Mouse (Mus musculus) heart, adult 2 months (tissue): Measurements from ENCODE around the gene Supt6.

Source experiments
- CTCF ChIP-seq: fragments of 200-600 bp; IDR thresholded peaks from 2 replicates; pipeline ENCODE4 v1.8.1; 2022; ENCODE audit warnings: antibody characterized with exemption, mild to moderate bottlenecking, moderate library complexity
- POLR2A ChIP-seq: fragments of 200-500 bp; IDR thresholded peaks from 2 replicates; pipeline ENCODE4 v1.6.1; 2011; ENCODE audit warnings: mild to moderate bottlenecking, low read depth, low read length, control low read depth; ENCODE audit not compliant: insufficient read depth

DNA sequence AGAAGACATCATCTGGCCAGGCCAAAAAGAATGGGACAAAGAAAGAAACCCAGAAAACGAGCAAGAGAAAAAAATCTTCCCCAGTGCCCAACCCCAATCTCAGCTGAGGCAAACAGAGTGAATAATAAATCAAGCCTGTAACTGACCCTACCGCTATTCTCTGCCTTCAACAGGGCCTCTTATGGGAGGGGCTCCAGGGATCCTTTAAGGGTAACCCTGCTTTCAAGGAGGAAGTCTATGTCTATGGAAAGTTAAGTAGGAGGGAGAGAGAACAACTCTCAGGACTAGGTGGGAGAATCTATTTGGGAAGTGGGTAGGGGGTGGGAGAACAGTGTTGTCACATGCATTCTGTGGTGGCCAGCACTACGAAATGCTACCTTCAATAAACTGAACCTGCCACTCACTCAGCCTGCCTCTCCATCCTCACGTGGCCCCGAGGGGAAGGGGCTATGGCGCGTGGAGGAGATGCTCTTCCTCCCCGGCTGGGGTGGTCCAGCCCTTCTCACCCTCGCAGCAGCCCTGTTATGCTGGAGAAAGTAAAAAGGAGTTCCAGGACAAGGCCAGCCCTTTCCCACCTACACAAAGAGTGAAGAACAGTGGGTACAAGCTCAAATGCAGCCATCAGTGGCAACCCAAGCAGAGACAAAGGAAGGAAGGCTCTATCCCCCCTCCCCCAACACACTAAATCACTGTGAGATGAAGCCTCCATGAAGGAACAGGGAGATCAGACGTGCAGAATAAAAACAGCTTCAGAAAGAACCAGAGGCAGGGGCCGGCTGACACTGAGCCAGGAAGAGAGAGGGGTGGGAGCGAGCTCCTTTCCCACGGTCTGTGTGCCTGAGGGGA is 40.2 kb downstream of the Supt6 start:
- TF ChIP-seq POLR2A (no peak), CTCF (no peak)
